Mouse (Mus musculus) midbrain, embryonic 10.5 days (tissue): ENCODE measurements around the gene Rpl13a. TPM values are rescaled to one million over a fixed set of nuclear protein-coding genes. Genes with fewer than 3 reads are reported as not detected.
"Not testable (repeated sequence)": the region's sequence is repeated elsewhere in the genome, so short reads cannot be mapped to it uniquely, and the experiment has no call there.

Source experiments
- DNase-seq: peaks from one replicate; pipeline ENCODE4 v3.0.0-alpha.2; 2017; ENCODE audit warnings: low spot score
- H3K27ac ChIP-seq: fragments of 300-500 bp; sonication (generic); replicated peaks from 2 replicates; pipeline ENCODE4 v1.5.1; 2016; ENCODE audit warnings: mild to moderate bottlenecking
- H3K27me3 ChIP-seq: fragments of 300-500 bp; sonication (generic); 2 replicates; pipeline ENCODE4 v1.6.1; 2016; ENCODE audit warnings: low read depth, mild to moderate bottlenecking; ENCODE audit not compliant: poor library complexity, severe bottlenecking
- H3K36me3 ChIP-seq: fragments of 300-500 bp; sonication (generic); 2 replicates; pipeline ENCODE4 v1.6.1; 2016; ENCODE audit warnings: mild to moderate bottlenecking, moderate library complexity
- H3K4me1 ChIP-seq: fragments of 300-500 bp; sonication (generic); 2 replicates; pipeline ENCODE4 v1.6.1; 2016
- H3K4me3 ChIP-seq: fragments of 300-500 bp; sonication (generic); 2 replicates; pipeline ENCODE4 v1.5.1; 2016; ENCODE audit warnings: mild to moderate bottlenecking, moderate library complexity
- H3K9me3 ChIP-seq: fragments of 300-500 bp; sonication (generic); replicated peaks from 2 replicates; pipeline ENCODE4 v1.6.1; 2016; ENCODE audit warnings: mild to moderate bottlenecking
- WGBS: fragments of 180-500 bp; shearing (Covaris S2); methylation state at CpG from one replicate; pipeline ENCODE4 v1.1.7; 2016; 5-methylcytosine and 5-hydroxymethylcytosine counted together
- polyA plus RNA-seq: library from polyadenylated mRNA; unstranded; fragments of >200 nt; fragmentation: Nextera tagmentation; extraction: Ambion mirVana; gene quantifications from 2 replicates; pipeline ENCODE4 v1.2.1, GENCODE M21; 2016

Gene Rpl13a
- polyA plus RNA-seq, 1 experiment from 2014 or later: 1,243 TPM

GRCm38 (mm10) chr7:45127700-45128224 is 799 bp downstream of the Rpl13a start:
- peak overlapping the region; percentile 100 for H3K27ac ChIP-seq
- H3K4me1 ChIP-seq: peaks cover 57% of the 10 kb centered on the region
- peaks cover 43% of the 10 kb centered on the region for H3K36me3 ChIP-seq
- no peaks in the 10 kb centered on the region for H3K27me3 ChIP-seq
- DNase-seq: no peak
- under 1% methylated on average over 6 of the region's 6 CpGs for WGBS
- H3K4me3 ChIP-seq: peak overlapping the region; percentile 95
- H3K9me3 ChIP-seq: no peaks in the 10 kb centered on the region

GRCm38 (mm10) chr7:45126844-45127699 is 1.5 kb downstream of the Rpl13a start:
- Histone ChIP-seq H3K27ac (peak overlapping the region; percentile 100), H3K9me3 (no peaks in the 10 kb centered on the region), H3K4me1 (peaks cover 63% of the 10 kb centered on the region), H3K4me3 (peak overlapping the region; percentile 95), H3K36me3 (peaks cover 50% of the 10 kb centered on the region), H3K27me3 (no peaks in the 10 kb centered on the region)
- 53% methylated on average over 21 of the region's 21 CpGs for WGBS
- no peak for DNase-seq

GRCm38 (mm10) chr7:45126147-45126843 is 2.3 kb downstream of the Rpl13a start:
- no peaks in the 10 kb centered on the region for H3K27me3 ChIP-seq
- DNase-seq: no peak
- no peaks in the 10 kb centered on the region for H3K9me3 ChIP-seq
- peak overlapping the region; percentile 100 for H3K27ac ChIP-seq
- H3K4me1 ChIP-seq: peaks cover 67% of the 10 kb centered on the region
- WGBS: 82% methylated on average over 17 of the region's 17 CpGs
- H3K4me3 ChIP-seq: peak overlapping the region; percentile 95
- H3K36me3 ChIP-seq: peaks cover 57% of the 10 kb centered on the region

- DNase-seq, H3K9me3 ChIP-seq, H3K27me3 ChIP-seq: not testable (repeated sequence)
- 0 out of 2 replicates have a peak overlapping the region, but pooled peaks have one; percentile 95 for H3K27ac ChIP-seq
- H3K4me3 ChIP-seq: peak overlapping the region; percentile 95
- 55% methylated on average over 5 of the region's 5 CpGs for WGBS
- peaks cover 64% of the 10 kb centered on the region for H3K36me3 ChIP-seq
- peaks cover 68% of the 10 kb centered on the region for H3K4me1 ChIP-seq
Observed at GRCm38 (mm10) chr7:45125649-45126048, 2.9 kb downstream of the Rpl13a start.

GRCm38 (mm10) chr7:45125144-45125600 is 3.4 kb downstream of the Rpl13a start:
- H3K4me1 ChIP-seq: peaks cover 68% of the 10 kb centered on the region
- no peaks in the 10 kb centered on the region for H3K27me3 ChIP-seq
- WGBS: 24% methylated on average over 7 of the region's 7 CpGs
- peak overlapping the region; percentile 95 for H3K27ac ChIP-seq
- H3K9me3 ChIP-seq: no peaks in the 10 kb centered on the region
- peak overlapping the region; percentile 95 for H3K4me3 ChIP-seq
- H3K36me3 ChIP-seq: peaks cover 69% of the 10 kb centered on the region
- peak; percentile 54 for DNase-seq

- Histone ChIP-seq H3K27me3 (no peaks in the 10 kb centered on the region), H3K36me3 (peaks cover 75% of the 10 kb centered on the region), H3K4me3 (peak within 1 kb of the TSS; percentile 95), H3K4me1 (peaks cover 61% of the 10 kb centered on the region), H3K27ac (peak within 1 kb of the TSS; percentile 95), H3K9me3 (no peaks in the 10 kb centered on the region)
- WGBS: 1% methylated on average over 59 of the region's 59 CpGs
- DNase-seq: peak; percentile 100
Observed at GRCm38 (mm10) chr7:45124224-45125143, 4.1 kb downstream of the Rpl13a start, which contains the start of gene Rps11. Rps11 (minus strand) TSS chr7:45124439.

GRCm38 (mm10) chr7:45123186-45123570 is 5.4 kb downstream of the Rpl13a start:
- Histone ChIP-seq H3K27me3 (no peaks in the 10 kb centered on the region), H3K4me3 (peak overlapping the region; percentile 95), H3K9me3 (no peaks in the 10 kb centered on the region), H3K4me1 (peaks cover 58% of the 10 kb centered on the region), H3K36me3 (peaks cover 89% of the 10 kb centered on the region), H3K27ac (peak overlapping the region; percentile 95)
- no peak for DNase-seq
- WGBS: 30% methylated on average over 12 of the region's 12 CpGs

GRCm38 (mm10) chr7:45122561-45123185 is 5.9 kb downstream of the Rpl13a start:
- H3K4me3 ChIP-seq: peak overlapping the region; percentile 95
- WGBS: 86% methylated on average over 15 of the region's 15 CpGs
- peak overlapping the region; percentile 95 for H3K27ac ChIP-seq
- no peaks in the 10 kb centered on the region for H3K9me3 ChIP-seq
- H3K36me3 ChIP-seq: peaks cover 91% of the 10 kb centered on the region
- DNase-seq: no peak
- H3K27me3 ChIP-seq: no peaks in the 10 kb centered on the region
- H3K4me1 ChIP-seq: peaks cover 62% of the 10 kb centered on the region

GRCm38 (mm10) chr7:45121966-45122365 is 6.6 kb downstream of the Rpl13a start:
- H3K27me3 ChIP-seq: no peaks in the 10 kb centered on the region
- no peak for DNase-seq
- H3K9me3 ChIP-seq: no peaks in the 10 kb centered on the region
- H3K36me3 ChIP-seq: peaks cover 87% of the 10 kb centered on the region
- peak overlapping the region; percentile 95; the same call in 1 of the 2 replicates for H3K4me3 ChIP-seq
- H3K4me1 ChIP-seq: peaks cover 57% of the 10 kb centered on the region
- H3K27ac ChIP-seq: 0 out of 2 replicates have a peak overlapping the region, but pooled peaks have one; percentile 19

GRCm38 (mm10) chr7:45121404-45121803 is 7.2 kb downstream of the Rpl13a start:
- Histone ChIP-seq H3K27ac (0 out of 2 replicates have a peak overlapping the region, but pooled peaks have one; percentile 19), H3K4me3 (peak overlapping the region; percentile 95), H3K27me3 (no peaks in the 10 kb centered on the region), H3K9me3 (no peaks in the 10 kb centered on the region), H3K36me3 (peaks cover 82% of the 10 kb centered on the region), H3K4me1 (peaks cover 52% of the 10 kb centered on the region)
- WGBS: 80% methylated on average over 8 of the region's 8 CpGs
- no peak for DNase-seq

- Histone ChIP-seq H3K36me3 (peaks cover 68% of the 10 kb centered on the region), H3K27ac (no peak overlapping the region; the same call in 1 of the 2 replicates), H3K4me3 (peak overlapping the region; percentile 1; the same call in 1 of the 2 replicates), H3K27me3 (no peaks in the 10 kb centered on the region), H3K4me1 (peaks cover 38% of the 10 kb centered on the region), H3K9me3 (no peaks in the 10 kb centered on the region)
- DNase-seq: no peak
- WGBS: 86% methylated on average over 5 of the region's 5 CpGs
Observed at GRCm38 (mm10) chr7:45119780-45120709, 8.5 kb downstream of the Rpl13a start.
